Comparison of ENCODE assay signal across 19 mouse cellular contexts in the genomic region with DNA sequence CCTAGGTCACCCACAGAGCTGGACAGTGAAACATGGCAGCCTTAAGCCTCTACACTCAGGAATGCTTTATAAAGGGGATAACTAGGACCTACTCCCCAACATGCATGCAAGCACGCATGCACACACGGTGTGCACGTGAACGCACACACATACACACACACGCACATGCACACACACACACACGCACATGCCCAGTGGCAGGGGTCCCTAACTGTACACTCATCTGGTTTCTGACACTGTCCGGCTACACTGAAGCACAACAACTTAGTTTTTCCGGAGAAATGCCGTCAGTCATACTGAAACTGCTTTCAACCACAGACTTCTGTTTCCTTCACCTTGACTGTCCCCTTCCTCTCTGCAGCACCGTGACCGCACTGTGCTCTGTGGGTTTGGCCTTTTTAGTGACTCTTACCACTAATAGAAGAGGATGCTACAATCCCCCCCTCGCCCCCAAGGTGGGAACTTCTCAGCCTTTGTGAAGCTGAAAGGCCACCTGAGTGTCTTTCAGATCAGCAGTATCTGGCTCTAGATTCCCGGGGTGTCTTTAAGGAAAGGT.
DNase-seq lines count a peak whose midpoint lies in the region; ATAC-seq lines count a peak whose summit lies in the region.
"Had no signal": no experiment of that assay in that cellular context is flagged by ENCODE, and none has a peak within 500 bp of the region (broad histone marks: within the 10 kb centered on the region; RNA-seq: fewer than 3 reads in every experiment).

No protein-coding gene starts in this region.

- no peaks in the 10 kb centered on the region for H3K9me3 ChIP-seq in liver, embryonic 11.5 days (ENCODE audit: control insufficient read depth, low read length)
- H3K9me3 ChIP-seq: heart, embryonic 13.5 days had no signal

- H3K9ac ChIP-seq in liver, embryonic 11.5 days (ENCODE audit: low read depth, low read length) = no peak overlapping the region
- H3K9ac ChIP-seq: heart, embryonic 13.5 days; lung, embryonic 14.5 days had no signal

- H3K36me3 ChIP-seq in liver, embryonic 11.5 days (ENCODE audit: control insufficient read depth, insufficient read depth, low read length) = no peaks in the 10 kb centered on the region
- H3K36me3 ChIP-seq: heart, embryonic 13.5 days had no signal

- ATAC-seq in megakaryocyte, adult 5-6 weeks (ENCODE audit: poor library complexity, severe bottlenecking) = peak; percentile 89
- ATAC-seq in liver, embryonic 11.5 days (replicated peaks; ENCODE audit: low FRiP score) = no peak
- ATAC-seq: intestine, embryonic 16.5 days; Patski had no signal

- 71% methylated on average over 13 of the region's 13 CpGs for WGBS in liver, embryonic 11.5 days

- DNase-seq in B cell, adult 2 months = peak; percentile 69 to 74
- peak; percentile 60 for DNase-seq in T-cell, adult 2 months (ENCODE audit: low spot score)
- peak; percentile 43 for DNase-seq in spleen, adult 12 weeks (ENCODE audit: low spot score)
- DNase-seq in retina, postnatal 1 day = no peak
- DNase-seq in liver, embryonic 11.5 days (ENCODE audit: low spot score) = no peak
- no peak for DNase-seq in left cerebral cortex, postnatal 14 days (ENCODE audit: low spot score in 2 of 2)
- DNase-seq: adrenal gland, adult 2 months; cerebellum, adult 8-10 months; heart, postnatal 4 days; kidney, postnatal 14 days; layer of hippocampus, adult 9-11 months; lung, embryonic 14.5 days; right cerebral cortex, postnatal 4 days had no signal

- H3K27ac ChIP-seq in liver, embryonic 11.5 days (ENCODE audit: low read depth, low read length) = no peak overlapping the region
- H3K27ac ChIP-seq: heart, embryonic 13.5 days; stomach, postnatal 0 days had no signal

- no peaks in the 10 kb centered on the region for H3K4me1 ChIP-seq in liver, embryonic 11.5 days (replicated peaks; ENCODE audit: control insufficient read depth, insufficient read depth, low read length)
- H3K4me1 ChIP-seq: heart, embryonic 13.5 days had no signal

- intact Hi-C loops in left cerebral cortex, postnatal 14 days (cut with DNase I) = no loop called here

- H3K27me3 ChIP-seq in liver, embryonic 11.5 days (replicated peaks; ENCODE audit: control insufficient read depth, insufficient read depth, low read length) = no peaks in the 10 kb centered on the region
- H3K27me3 ChIP-seq: Patski had no signal

- no peak overlapping the region for H3K4me3 ChIP-seq in liver, embryonic 11.5 days (ENCODE audit: low read depth, low read length)
- H3K4me3 ChIP-seq: heart, embryonic 13.5 days had no signal

- no peak overlapping the region for H3K4me2 ChIP-seq in liver, embryonic 11.5 days
- H3K4me2 ChIP-seq: heart, embryonic 13.5 days; lung, embryonic 14.5 days; midbrain, embryonic 11.5 days had no signal

Comparison
In these comparisons a context has a peak if more than half of its experiments do, and no peak if none do; other contexts are left out.
1. DNase-seq: peak in B cell, adult 2 months (2 of 2), T-cell, adult 2 months (single experiment) and spleen, adult 12 weeks (single experiment); none in retina, postnatal 1 day (single experiment), liver, embryonic 11.5 days (single experiment) and left cerebral cortex, postnatal 14 days (0 of 2).